Mouse (Mus musculus) olfactory bulb, adult 2 months (tissue): ENCODE measurements around the gene Hdac4.

Experiments
- CTCF ChIP-seq: fragments of 200-500 bp; IDR thresholded peaks from 2 replicates; pipeline ENCODE4 v1.5.1; 2012; ENCODE audit warnings: low read depth, mild to moderate bottlenecking, low read length, moderate library complexity; ENCODE audit not compliant: insufficient read depth
- POLR2A ChIP-seq: fragments of 200-500 bp; IDR thresholded peaks from 2 replicates; pipeline ENCODE4 v1.6.1; 2012; ENCODE audit warnings: mild to moderate bottlenecking, low read depth, low read length, moderate library complexity; ENCODE audit not compliant: insufficient read depth

- TF ChIP-seq POLR2A = no peak
- no peak for TF ChIP-seq CTCF
Measured at GRCm38 (mm10) chr1:92150201-92150600, 45.3 kb downstream of the Hdac4 start.
